Comparison of ENCODE assay signal across 20 mouse cellular contexts in the genomic region with DNA sequence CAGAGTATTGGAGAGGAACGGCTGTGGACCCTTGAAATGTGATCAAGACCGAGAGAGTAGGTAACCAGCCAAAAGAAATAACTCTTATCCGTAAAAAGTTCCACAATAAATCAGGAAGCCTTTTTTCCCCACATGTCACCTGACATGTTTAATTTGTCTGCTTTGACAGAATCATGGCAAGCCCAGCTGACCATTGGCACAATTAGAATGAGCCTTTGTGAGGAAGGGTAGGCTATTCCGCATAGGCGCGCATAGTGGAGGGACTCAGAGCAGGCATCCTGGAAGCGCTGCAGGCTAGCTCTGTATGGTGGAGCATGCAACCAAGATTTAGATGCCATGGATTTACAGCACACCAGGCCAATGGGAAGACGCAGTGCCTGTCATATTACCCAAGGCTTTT.
DNase-seq lines count a peak whose midpoint lies in the region; ATAC-seq and TF ChIP-seq lines count a peak whose summit lies in the region.
"Had no signal": no experiment of that assay in that cellular context is flagged by ENCODE, and none has a peak within 500 bp of the region (broad histone marks: within the 10 kb centered on the region; RNA-seq: fewer than 3 reads in every experiment).

No protein-coding gene starts in this region.

- WGBS in heart, embryonic 15.5 days, result 70% methylated on average over 8 of the region's 8 CpGs
- 30% methylated on average over 8 of the region's 8 CpGs for whole genome bisulfite sequencing in kidney, postnatal 0 days
- WGBS in embryonic facial prominence, embryonic 12.5 days, result 83% methylated on average over 8 of the region's 8 CpGs
- 45% methylated on average over 8 of the region's 8 CpGs for WGBS in neural tube, embryonic 14.5 days

- no peak overlapping the region for H3K4me2 ChIP-seq in heart, embryonic 15.5 days
- H3K4me2 ChIP-seq in kidney, postnatal 0 days (ENCODE audit: low read length), result no peak overlapping the region
- no peak overlapping the region for H3K4me2 ChIP-seq in embryonic facial prominence, embryonic 12.5 days (replicated peaks)
- H3K4me2 ChIP-seq in neural tube, embryonic 14.5 days (ENCODE audit: low read depth, low read length), result no peak overlapping the region
- H3K4me2 ChIP-seq: hindbrain, embryonic 15.5 days; limb, embryonic 15.5 days; liver, embryonic 15.5 days; midbrain, embryonic 13.5 days had no signal

- no peak for DNase-seq in heart, postnatal 4 days
- DNase-seq in kidney, postnatal 0 days (ENCODE audit: low spot score), result peak; percentile 59
- DNase-seq in kidney, adult 18-20 months, result no peak
- DNase-seq in gastrocnemius, postnatal 4 days (ENCODE audit: low spot score in 2 of 2), result no peak
- DNase-seq: cerebellum, adult 2 months; cerebellum, postnatal 36 days; forebrain, postnatal 0 days; right cerebral cortex, adult 18-20 months; thymus, postnatal 14 days had no signal

- no peaks in the 10 kb centered on the region; the same call in 1 of the 2 replicates for H3K4me1 ChIP-seq in heart, embryonic 15.5 days (replicated peaks)
- H3K4me1 ChIP-seq in kidney, postnatal 0 days (replicated peaks; ENCODE audit: insufficient read depth, low read length), result peaks cover 15% of the 10 kb centered on the region; the same call in 1 of the 2 replicates
- H3K4me1 ChIP-seq in embryonic facial prominence, embryonic 12.5 days, result peaks cover 20% of the 10 kb centered on the region; the same call in 1 of the 2 replicates
- H3K4me1 ChIP-seq in neural tube, embryonic 14.5 days (ENCODE audit: control insufficient read depth, insufficient read depth, low read length), result no peaks in the 10 kb centered on the region
- H3K4me1 ChIP-seq: hindbrain, embryonic 15.5 days; liver, embryonic 15.5 days; midbrain, embryonic 13.5 days had no signal

- H3K9me3 ChIP-seq in heart, embryonic 15.5 days (replicated peaks), result no peaks in the 10 kb centered on the region
- no peaks in the 10 kb centered on the region for H3K9me3 ChIP-seq in kidney, postnatal 0 days (replicated peaks; ENCODE audit: low read length)
- H3K9me3 ChIP-seq in embryonic facial prominence, embryonic 12.5 days, result no peaks in the 10 kb centered on the region
- no peaks in the 10 kb centered on the region for H3K9me3 ChIP-seq in neural tube, embryonic 14.5 days (ENCODE audit: control insufficient read depth, low read length)
- H3K9me3 ChIP-seq: hindbrain, embryonic 15.5 days; limb, embryonic 15.5 days; liver, embryonic 15.5 days; midbrain, embryonic 13.5 days had no signal

- no peaks in the 10 kb centered on the region for H3K36me3 ChIP-seq in heart, embryonic 15.5 days
- no peaks in the 10 kb centered on the region for H3K36me3 ChIP-seq in kidney, postnatal 0 days (ENCODE audit: insufficient read depth, low read length)
- no peaks in the 10 kb centered on the region for H3K36me3 ChIP-seq in embryonic facial prominence, embryonic 12.5 days
- no peaks in the 10 kb centered on the region for H3K36me3 ChIP-seq in neural tube, embryonic 14.5 days (ENCODE audit: control insufficient read depth, insufficient read depth, low read length)
- H3K36me3 ChIP-seq: hindbrain, embryonic 15.5 days; limb, embryonic 15.5 days; liver, embryonic 15.5 days; midbrain, embryonic 13.5 days had no signal

- no peak for TF ChIP-seq CTCF in kidney, postnatal 0 days (IDR thresholded peaks at IDR 0.05; ENCODE audit: low read depth)

- ATAC-seq in heart, embryonic 15.5 days (replicated peaks; ENCODE audit: insufficient number of reproducible peaks, insufficient read depth, low FRiP score, low read depth), result no peak
- no peak for ATAC-seq in kidney, postnatal 0 days (replicated peaks; ENCODE audit: low FRiP score, low read depth)
- ATAC-seq in embryonic facial prominence, embryonic 12.5 days (ENCODE audit: insufficient number of reproducible peaks, insufficient read depth, low FRiP score, low TSS enrichment), result no peak
- peak; percentile 79 for ATAC-seq in neural tube, embryonic 14.5 days (ENCODE audit: low read depth)
- ATAC-seq: forebrain, postnatal 0 days; intestine, embryonic 16.5 days; lung, postnatal 0 days; midbrain, embryonic 13.5 days had no signal

- H3K27ac ChIP-seq in heart, embryonic 15.5 days, result 0 out of 2 replicates have a peak overlapping the region, but pooled peaks have one; percentile 5
- no peak overlapping the region; the same call in 1 of the 2 replicates for H3K27ac ChIP-seq in kidney, postnatal 0 days
- peak overlapping the region; percentile 82; the same call in 1 of the 2 replicates for H3K27ac ChIP-seq in embryonic facial prominence, embryonic 12.5 days
- H3K27ac ChIP-seq in neural tube, embryonic 14.5 days (ENCODE audit: low read depth, low read length), result no peak overlapping the region
- H3K27ac ChIP-seq: hindbrain, embryonic 15.5 days; limb, embryonic 15.5 days; liver, embryonic 15.5 days; midbrain, embryonic 13.5 days had no signal

- no peaks in the 10 kb centered on the region for H3K27me3 ChIP-seq in heart, embryonic 15.5 days
- no peaks in the 10 kb centered on the region for H3K27me3 ChIP-seq in kidney, postnatal 0 days (ENCODE audit: insufficient read depth, low read length)
- H3K27me3 ChIP-seq in embryonic facial prominence, embryonic 12.5 days, result no peaks in the 10 kb centered on the region
- H3K27me3 ChIP-seq in neural tube, embryonic 14.5 days (ENCODE audit: control insufficient read depth, insufficient read depth, low read length), result no peaks in the 10 kb centered on the region
- H3K27me3 ChIP-seq: hindbrain, embryonic 15.5 days; limb, embryonic 15.5 days; liver, embryonic 15.5 days; midbrain, embryonic 13.5 days had no signal

- no peak overlapping the region for H3K4me3 ChIP-seq in heart, embryonic 15.5 days
- H3K4me3 ChIP-seq in kidney, postnatal 0 days (replicated peaks; ENCODE audit: low read depth, low read length), result no peak overlapping the region
- no peak overlapping the region for H3K4me3 ChIP-seq in embryonic facial prominence, embryonic 12.5 days
- no peak overlapping the region for H3K4me3 ChIP-seq in neural tube, embryonic 14.5 days (ENCODE audit: low read depth, low read length)
- H3K4me3 ChIP-seq: erythroblast, embryonic 14.5 days; hindbrain, embryonic 15.5 days; limb, embryonic 15.5 days; liver, embryonic 15.5 days; midbrain, embryonic 13.5 days; myocyte had no signal

- H3K9ac ChIP-seq in heart, embryonic 15.5 days, result no peak overlapping the region
- no peak overlapping the region for H3K9ac ChIP-seq in kidney, postnatal 0 days (ENCODE audit: low read depth, low read length)
- H3K9ac ChIP-seq in embryonic facial prominence, embryonic 12.5 days, result no peak overlapping the region
- no peak overlapping the region for H3K9ac ChIP-seq in neural tube, embryonic 14.5 days (replicated peaks; ENCODE audit: low read depth, low read length)
- H3K9ac ChIP-seq: forebrain, postnatal 0 days; hindbrain, embryonic 15.5 days; limb, embryonic 15.5 days; liver, embryonic 15.5 days; midbrain, embryonic 13.5 days had no signal

Comparison
In these comparisons a context has a peak if more than half of its experiments do, and no peak if none do; other contexts are left out.
1. H3K27ac ChIP-seq: peak in heart, embryonic 15.5 days (single experiment) and embryonic facial prominence, embryonic 12.5 days (single experiment); none in kidney, postnatal 0 days (single experiment) and neural tube, embryonic 14.5 days (single experiment).